Mouse (Mus musculus): Measurements from ENCODE around the gene Ephx1.
A peak's percentile ranks its signal among the peaks of the same experiment; 100 is the strongest.
"Not testable (repeated sequence)": the region's sequence is repeated elsewhere in the genome, so short reads cannot be mapped to it uniquely, and the experiment has no call there.

Ephx1 gene

GRCm38 (mm10) chr1:180938781-180939180, 81.9 kb downstream of the Ephx1 start:
- not testable (repeated sequence) for DNase-seq (ENCODE audit: low spot score in 2 of 2)

- DNase-seq (ENCODE audit: low spot score in 2 of 2), result not testable (repeated sequence)
These were observed 83.1 kb downstream of the Ephx1 start for GRCm38 (mm10) chr1:180937631-180938030.

GRCm38 (mm10) chr1:180936610-180937398, 83.9 kb downstream of the Ephx1 start:
- peak in 1 of 2 experiments; percentile 63 for DNase-seq (ENCODE audit: low spot score in 2 of 2)

- no peak for DNase-seq (ENCODE audit: low spot score in 2 of 2)
These were observed 86.0 kb downstream of the Ephx1 start, which contains the start of gene Lefty1 for GRCm38 (mm10) chr1:180934467-180935419. Gene Lefty1, plus strand, starts transcription at chr1:180935022.

DNA sequence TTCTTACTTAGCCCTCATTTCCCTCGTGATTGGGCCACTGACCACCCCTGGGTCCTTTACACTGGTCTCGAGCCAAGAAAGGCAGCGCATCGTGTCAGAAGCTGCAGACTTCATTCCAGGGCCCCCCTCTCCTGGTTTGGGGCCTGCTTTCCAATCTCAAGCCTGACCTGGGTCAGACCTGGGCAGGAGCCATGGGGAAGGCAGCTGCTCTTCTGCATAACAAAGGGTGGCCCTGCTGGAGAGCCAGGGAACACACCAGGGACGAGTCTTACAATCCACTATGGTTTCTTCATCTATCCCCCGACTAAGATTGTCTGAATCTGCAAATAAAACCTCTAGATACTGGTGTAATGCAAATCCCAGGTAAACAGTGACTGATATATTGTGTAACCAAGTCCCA, 87.0 kb downstream of the Ephx1 start:
- DNase-seq (ENCODE audit: low spot score in 2 of 2), result no peak

- DNase-seq (ENCODE audit: low spot score in 2 of 2), result no peak
These were observed 89.6 kb downstream of the Ephx1 start for GRCm38 (mm10) chr1:180931106-180931505.

GRCm38 (mm10) chr1:180929599-180929998, 91.1 kb downstream of the Ephx1 start:
- DNase-seq (ENCODE audit: low spot score in 2 of 2), result no peak

- no peak for DNase-seq (ENCODE audit: low spot score in 2 of 2)
These were observed 94.4 kb downstream of the Ephx1 start for GRCm38 (mm10) chr1:180926286-180926685.

Data from spleen, postnatal 10 days (tissue).